Mouse (Mus musculus) E14TG2a.4 (cell line): ENCODE measurements around the gene 4932415D10Rik.

Experiments
- CTCF ChIP-seq: conservative IDR thresholded peaks from 2 replicates; pipeline ENCODE4 v1.5.1; 2014; ENCODE audit warnings: low read length
- NANOG ChIP-seq: IDR thresholded peaks from 2 replicates; pipeline ENCODE4 v1.6.1; 2014; ENCODE audit warnings: borderline replicate concordance, low read length, mixed read lengths

GRCm38 (mm10) chr10:82241401-82241788, 75.0 kb downstream of the 4932415D10Rik start:
- no peak for TF ChIP-seq CTCF
- no peak for TF ChIP-seq NANOG
